Mouse (Mus musculus) liver, adult (tissue): ENCODE measurements around the gene Mrap2.

Experiments
- GATA4 ChIP-seq: IDR thresholded peaks from 2 replicates; pipeline ENCODE4 v1.6.1; 2014; ENCODE audit warnings: mild to moderate bottlenecking, low read length; ENCODE audit not compliant: insufficient replicate concordance

Mrap2 gene

GRCm38 (mm10) chr9:87144106-87144505 is at the start of gene Mrap2:
TSS of gene Mrap2 (plus strand) at chr9:87144306.
- no peak for TF ChIP-seq GATA4

- TF ChIP-seq GATA4 = no peak
These were observed 46.1 kb upstream of the Mrap2 start for GRCm38 (mm10) chr9:87097989-87098388.

- no peak for TF ChIP-seq GATA4
These were observed 29.1 kb upstream of the Mrap2 start for GRCm38 (mm10) chr9:87115019-87115418.

GRCm38 (mm10) chr9:87115456-87115931 is 28.6 kb upstream of the Mrap2 start:
- TF ChIP-seq GATA4 = no peak

- no peak for TF ChIP-seq GATA4
These were observed 28.1 kb upstream of the Mrap2 start for GRCm38 (mm10) chr9:87115978-87116377.

- TF ChIP-seq GATA4 = no peak
These were observed 25.1 kb upstream of the Mrap2 start for GRCm38 (mm10) chr9:87118996-87119395.

GRCm38 (mm10) chr9:87121956-87122493 is 22.1 kb upstream of the Mrap2 start:
- no peak for TF ChIP-seq GATA4

GRCm38 (mm10) chr9:87135765-87136558 is 8.1 kb upstream of the Mrap2 start:
- TF ChIP-seq GATA4 = no peak

GRCm38 (mm10) chr9:87143076-87143475 is 1.0 kb upstream of the Mrap2 start:
- TF ChIP-seq GATA4 = no peak

GRCm38 (mm10) chr9:87144532-87144931 is 426 bp downstream of the Mrap2 start:
- no peak for TF ChIP-seq GATA4

GRCm38 (mm10) chr9:87145180-87145579 is 1.1 kb downstream of the Mrap2 start:
- no peak for TF ChIP-seq GATA4

GRCm38 (mm10) chr9:87145671-87146070 is 1.6 kb downstream of the Mrap2 start:
- no peak for TF ChIP-seq GATA4

GRCm38 (mm10) chr9:87146400-87146799 is 2.3 kb downstream of the Mrap2 start:
- TF ChIP-seq GATA4 = no peak

- no peak for TF ChIP-seq GATA4
These were observed 3.8 kb downstream of the Mrap2 start for GRCm38 (mm10) chr9:87147927-87148326.

GRCm38 (mm10) chr9:87152641-87153325 is 8.7 kb downstream of the Mrap2 start:
- TF ChIP-seq GATA4 = no peak

- TF ChIP-seq GATA4 = no peak
These were observed 18.5 kb downstream of the Mrap2 start for GRCm38 (mm10) chr9:87162559-87162958.
